Mouse (Mus musculus) forebrain, embryonic 14.5 days (tissue): Measurements from ENCODE around the gene Pfn1. TPM values are rescaled to one million over a fixed set of nuclear protein-coding genes. Genes with fewer than 3 reads are reported as not detected.

Source experiments
- ATAC-seq: fragments of 200-750 bp; cut with Nextera tagmentation; 2 replicates; pipeline ENCODE4 v1.8.0; 2017; ENCODE audit warnings: mild to moderate bottlenecking, moderate library complexity
- DNase-seq: peaks from one replicate; pipeline ENCODE4 v3.0.0-alpha.2; 2015; ENCODE audit warnings: low spot score
- H3K27ac ChIP-seq: fragments of 300-500 bp; sonication (generic); 2 replicates; pipeline ENCODE4 v1.5.1; 2014; ENCODE audit warnings: low read depth, mild to moderate bottlenecking, control low read depth, low read length, moderate library complexity
- H3K27me3 ChIP-seq: fragments of 300-500 bp; sonication (generic); replicated peaks from 2 replicates; pipeline ENCODE4 v1.6.1; 2014; ENCODE audit warnings: low read length, control low read depth, mixed read lengths; ENCODE audit not compliant: control insufficient read depth, insufficient read depth
- H3K36me3 ChIP-seq: fragments of 300-500 bp; sonication (generic); 2 replicates; pipeline ENCODE4 v1.6.1; 2014; ENCODE audit warnings: low read length, control low read depth; ENCODE audit not compliant: control insufficient read depth, insufficient read depth
- H3K4me1 ChIP-seq: fragments of 300-500 bp; sonication (generic); 2 replicates; pipeline ENCODE4 v1.6.1; 2014; ENCODE audit warnings: antibody characterized with exemption, low read length, control low read depth; ENCODE audit not compliant: control insufficient read depth, insufficient read depth
- H3K4me2 ChIP-seq: fragments of 300-500 bp; sonication (generic); 2 replicates; pipeline ENCODE4 v1.6.1; 2014; ENCODE audit warnings: mild to moderate bottlenecking, control low read depth, low read length
- H3K4me3 ChIP-seq: fragments of 300-500 bp; sonication (generic); 2 replicates; pipeline ENCODE4 v1.5.1; 2014; ENCODE audit warnings: low read depth, low read length, control low read depth
- H3K9ac ChIP-seq: fragments of 300-500 bp; sonication (generic); 2 replicates; pipeline ENCODE4 v1.6.1; 2014; ENCODE audit warnings: mild to moderate bottlenecking, low read length, control low read depth, moderate library complexity
- H3K9me3 ChIP-seq: fragments of 300-500 bp; sonication (generic); replicated peaks from 2 replicates; pipeline ENCODE4 v1.6.1; 2016; ENCODE audit warnings: low read length, control low read depth, mixed read lengths; ENCODE audit not compliant: control insufficient read depth
- WGBS: fragments of 180-500 bp; shearing (Covaris S2); extraction: QIAGEN DNeasy Blood & Tissue Kit; methylation state at CpG from one replicate; pipeline ENCODE4 v1.1.7; 2014; 5-methylcytosine and 5-hydroxymethylcytosine counted together
- polyA plus RNA-seq: library from polyadenylated mRNA; unstranded; fragments of >200 nt; fragmentation: Nextera tagmentation; extraction: Ambion mirVana; gene quantifications from 2 replicates; pipeline ENCODE4 v1.2.1, GENCODE M21; 2014

The Pfn1 gene
- polyA plus RNA-seq, 1 experiment from 2014 or later: 793 TPM

- Histone ChIP-seq H3K4me3 (no peak overlapping the region), H3K27me3 (no peaks in the 10 kb centered on the region), H3K9me3 (no peaks in the 10 kb centered on the region), H3K9ac (no peak overlapping the region), H3K36me3 (peaks cover 29% of the 10 kb centered on the region), H3K27ac (no peak overlapping the region), H3K4me2 (no peak overlapping the region), H3K4me1 (peaks cover 13% of the 10 kb centered on the region)
- DNase-seq (no peak), ATAC-seq (no peak)
- 81% methylated on average over 8 of the region's 8 CpGs for WGBS
Observed at GRCm38 (mm10) chr11:70658942-70659341, 4.5 kb upstream of the Pfn1 start.

- DNase-seq (no peak), ATAC-seq (no peak)
- Histone ChIP-seq H3K27ac (no peak overlapping the region), H3K4me1 (peaks cover 13% of the 10 kb centered on the region), H3K9me3 (no peaks in the 10 kb centered on the region), H3K4me2 (no peak overlapping the region), H3K4me3 (no peak overlapping the region), H3K27me3 (no peaks in the 10 kb centered on the region), H3K9ac (no peak overlapping the region), H3K36me3 (peaks cover 25% of the 10 kb centered on the region)
- 91% methylated on average over 5 of the region's 5 CpGs for WGBS
Observed at GRCm38 (mm10) chr11:70658521-70658920, 4.1 kb upstream of the Pfn1 start.

- H3K27me3 ChIP-seq: no peaks in the 10 kb centered on the region
- peaks cover 20% of the 10 kb centered on the region for H3K36me3 ChIP-seq
- H3K9me3 ChIP-seq: no peaks in the 10 kb centered on the region
- 59% methylated on average over 9 of the region's 9 CpGs for WGBS
- ATAC-seq (no peak), DNase-seq (no peak)
- H3K9ac ChIP-seq: no peak overlapping the region
- H3K4me2 ChIP-seq: no peak overlapping the region
- H3K4me3 ChIP-seq: no peak overlapping the region
- no peak overlapping the region for H3K27ac ChIP-seq
- H3K4me1 ChIP-seq: peaks cover 14% of the 10 kb centered on the region
Observed at GRCm38 (mm10) chr11:70657991-70658390, 3.5 kb upstream of the Pfn1 start.

- Histone ChIP-seq H3K9ac (no peak overlapping the region; the same call in 1 of the 2 replicates), H3K4me1 (peaks cover 19% of the 10 kb centered on the region), H3K36me3 (peaks cover 19% of the 10 kb centered on the region), H3K9me3 (no peaks in the 10 kb centered on the region), H3K4me2 (no peak overlapping the region), H3K27me3 (no peaks in the 10 kb centered on the region), H3K27ac (no peak overlapping the region), H3K4me3 (no peak overlapping the region)
- WGBS: 58% methylated on average over 6 of the region's 6 CpGs
- DNase-seq (no peak), ATAC-seq (no peak)
Observed at GRCm38 (mm10) chr11:70657573-70657972, 3.1 kb upstream of the Pfn1 start.

GRCm38 (mm10) chr11:70656964-70657363, 2.5 kb upstream of the Pfn1 start, which contains the start of gene Eno3:
TSS of gene Eno3 (plus strand) at chr11:70657202.
- Histone ChIP-seq H3K27ac (peak within 1 kb of the TSS; percentile 95; the same call in 1 of the 2 replicates), H3K9ac (peak within 1 kb of the TSS; percentile 97), H3K4me2 (peak within 1 kb of the TSS; percentile 91), H3K4me3 (peak within 1 kb of the TSS; percentile 100), H3K36me3 (peaks cover 19% of the 10 kb centered on the region), H3K4me1 (peaks cover 21% of the 10 kb centered on the region), H3K27me3 (no peaks in the 10 kb centered on the region), H3K9me3 (no peaks in the 10 kb centered on the region)
- WGBS: 9% methylated on average over 3 of the region's 3 CpGs
- no peak for DNase-seq
- no peak for ATAC-seq

GRCm38 (mm10) chr11:70656456-70656927, 2.0 kb upstream of the Pfn1 start:
- Histone ChIP-seq H3K9ac (peak overlapping the region; percentile 97), H3K27ac (no peak overlapping the region; the same call in 1 of the 2 replicates), H3K36me3 (peaks cover 23% of the 10 kb centered on the region), H3K4me3 (peak overlapping the region; percentile 100), H3K9me3 (no peaks in the 10 kb centered on the region), H3K27me3 (no peaks in the 10 kb centered on the region), H3K4me2 (peak overlapping the region; percentile 91), H3K4me1 (peaks cover 21% of the 10 kb centered on the region)
- ATAC-seq (no peak), DNase-seq (peak; percentile 7)
- 4% methylated on average over 16 of the region's 16 CpGs for WGBS

- peak; percentile 55 for DNase-seq
- H3K4me1 ChIP-seq: peaks cover 21% of the 10 kb centered on the region
- H3K9ac ChIP-seq: peak overlapping the region; percentile 97
- peak overlapping the region; percentile 100 for H3K4me3 ChIP-seq
- H3K36me3 ChIP-seq: peaks cover 26% of the 10 kb centered on the region
- H3K4me2 ChIP-seq: peak overlapping the region; percentile 91
- H3K27me3 ChIP-seq: no peaks in the 10 kb centered on the region
- H3K9me3 ChIP-seq: no peaks in the 10 kb centered on the region
- WGBS: under 1% methylated on average over 54 of the region's 61 CpGs
- no peak for ATAC-seq
- peak overlapping the region; percentile 95 for H3K27ac ChIP-seq
Observed at GRCm38 (mm10) chr11:70655571-70656455, 1.4 kb upstream of the Pfn1 start.

DNA sequence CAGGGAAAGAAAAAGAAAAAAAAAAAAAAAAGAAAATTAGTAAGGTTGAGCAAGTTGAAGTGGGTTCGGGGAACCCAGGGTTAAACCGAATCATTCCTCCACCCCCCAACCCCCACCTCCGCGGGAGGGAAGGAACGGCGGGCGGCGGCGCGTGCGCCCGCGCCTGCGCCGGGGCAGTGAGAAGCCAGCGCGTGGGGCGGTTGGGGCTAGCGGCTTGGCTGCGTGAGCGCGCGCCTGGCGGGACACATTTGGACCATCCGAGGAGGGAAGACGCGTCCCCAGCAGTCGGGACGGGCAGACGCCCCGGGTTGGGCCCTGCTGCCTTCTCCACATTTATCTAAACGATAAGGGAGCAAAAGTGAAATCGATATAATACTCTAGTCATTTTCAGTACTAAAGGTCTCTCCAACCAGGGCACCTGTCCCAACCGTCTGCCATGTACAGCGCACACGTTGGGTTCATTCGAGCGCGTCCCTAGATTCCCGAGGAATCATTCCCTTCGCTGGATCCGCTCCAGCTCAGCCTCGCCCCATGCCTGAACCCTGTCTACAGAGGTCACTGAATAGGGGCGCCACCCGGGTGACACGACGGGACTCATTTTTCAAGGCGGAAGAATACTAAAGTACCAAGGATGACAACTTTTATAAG, 603 bp upstream of the Pfn1 start:
- Histone ChIP-seq H3K36me3 (peaks cover 28% of the 10 kb centered on the region), H3K4me2 (peak overlapping the region; percentile 91), H3K4me1 (peaks cover 21% of the 10 kb centered on the region), H3K4me3 (peak overlapping the region; percentile 100), H3K27ac (peak overlapping the region; percentile 95), H3K27me3 (no peaks in the 10 kb centered on the region), H3K9me3 (no peaks in the 10 kb centered on the region), H3K9ac (peak overlapping the region; percentile 97)
- ATAC-seq (peak; percentile 64), DNase-seq (peak; percentile 89)
- WGBS: under 1% methylated on average over 48 of the region's 48 CpGs
